Mouse (Mus musculus) heart, postnatal 0 days (tissue): ENCODE measurements around the gene Vsig2.

ENCODE experiments used
- CTCF ChIP-seq: IDR thresholded peaks from 2 replicates; pipeline ENCODE4 v1.5.1; 2016; ENCODE audit warnings: antibody characterized with exemption, control low read depth, low read depth
- EP300 ChIP-seq: IDR thresholded peaks from 2 replicates; pipeline ENCODE4 v1.6.1; 2016; ENCODE audit warnings: antibody characterized with exemption, low read depth

DNA sequence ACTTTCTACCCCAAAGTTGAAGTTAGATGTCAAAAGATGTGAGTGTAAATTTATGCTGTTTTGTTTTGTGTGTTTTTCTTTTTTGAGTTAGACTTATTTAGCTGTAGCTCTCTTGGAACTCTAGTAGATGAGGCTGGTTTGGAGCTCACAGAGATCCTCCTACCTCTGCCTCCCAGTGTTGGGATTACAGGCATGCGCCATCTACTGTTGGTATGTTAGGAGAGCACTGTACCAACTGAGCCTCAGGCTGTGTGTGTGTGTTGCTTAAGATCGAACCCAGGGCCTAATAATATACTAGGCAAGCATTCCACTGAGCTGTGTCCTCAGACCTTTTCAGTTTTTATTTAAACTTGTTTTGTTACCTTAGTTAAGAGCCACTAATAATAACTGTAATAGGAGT is 27.0 kb upstream of the Vsig2 start:
- peak; percentile 13; the same call in 1 of the 2 replicates for TF ChIP-seq CTCF
- no peak for TF ChIP-seq EP300
